Mouse (Mus musculus) G1E (cell line): ENCODE results near the gene Col28a1.

Source experiments
- CTCF ChIP-seq: IDR thresholded peaks from 2 replicates; pipeline ENCODE4 v1.5.1; 2012; ENCODE audit warnings: low read depth, low read length, inconsistent platforms, mixed read lengths
- GATA1 ChIP-seq: IDR thresholded peaks from 2 replicates; pipeline ENCODE4 v1.6.1; 2012; ENCODE audit warnings: borderline replicate concordance, low read length, inconsistent platforms, mixed read lengths
- TAL1 ChIP-seq: conservative IDR thresholded peaks from 2 replicates; pipeline ENCODE4 v1.6.1; 2012; ENCODE audit warnings: low read depth, low read length, inconsistent platforms, mixed read lengths

GRCm38 (mm10) chr6:8094160-8094953, 98.1 kb downstream of the Col28a1 start:
- no peak for TF ChIP-seq TAL1
- TF ChIP-seq CTCF, result no peak
- TF ChIP-seq GATA1, result no peak
